Mouse (Mus musculus) c-Kit-positive CD71-negative TER-119-negative erythroid progenitor cells, embryonic 14.5 days (primary cell): ENCODE measurements at regions not wholly inside any gene's neighbourhood (a gene's known extent, or its start where the extent isn't known, plus 50 kb on each side); places are given as distances from the start of the nearest gene placed in this dataset.

ENCODE experiments used
- DNase-seq: peaks from one replicate; pipeline ENCODE4 v3.0.0-alpha.2; 2013; ENCODE audit warnings: low read depth

DNA sequence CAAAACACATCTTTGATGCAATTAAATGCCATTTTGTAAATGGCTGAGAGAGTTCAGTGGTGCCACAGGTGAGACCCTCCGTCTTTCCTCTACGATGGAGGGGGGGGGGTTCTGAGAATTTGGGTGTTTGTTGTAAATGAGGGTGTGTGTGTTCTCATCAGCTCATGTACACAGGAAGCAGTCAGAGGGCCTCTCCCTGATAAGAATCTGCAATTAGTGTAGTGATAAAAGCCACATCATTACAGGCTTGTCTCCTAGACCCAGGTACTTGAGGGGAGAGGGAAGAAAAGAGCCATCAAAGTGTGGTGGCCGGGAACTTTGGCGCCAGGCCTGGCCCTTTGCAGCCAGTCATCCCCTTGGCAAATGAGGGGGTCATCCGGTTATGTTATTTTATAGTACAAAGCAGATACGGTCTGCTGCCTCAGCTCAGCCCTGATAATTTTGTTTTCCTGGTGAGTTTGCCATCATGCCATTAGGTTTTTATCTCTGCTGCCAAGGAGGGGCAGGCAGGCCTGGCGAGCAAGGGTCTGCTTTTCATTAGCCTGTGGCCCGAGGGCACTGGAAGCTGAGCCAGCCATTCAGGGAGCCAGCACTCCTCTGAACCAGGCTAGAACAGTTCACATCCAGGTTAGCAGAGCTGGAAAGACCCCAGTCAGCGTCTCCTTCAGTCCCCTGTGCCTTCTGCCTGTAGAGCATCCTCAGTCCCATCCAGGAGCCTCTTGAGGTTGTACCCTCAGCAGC lies 59.7 kb downstream of the H2al1j start:
- DNase-seq = no peak

DNA sequence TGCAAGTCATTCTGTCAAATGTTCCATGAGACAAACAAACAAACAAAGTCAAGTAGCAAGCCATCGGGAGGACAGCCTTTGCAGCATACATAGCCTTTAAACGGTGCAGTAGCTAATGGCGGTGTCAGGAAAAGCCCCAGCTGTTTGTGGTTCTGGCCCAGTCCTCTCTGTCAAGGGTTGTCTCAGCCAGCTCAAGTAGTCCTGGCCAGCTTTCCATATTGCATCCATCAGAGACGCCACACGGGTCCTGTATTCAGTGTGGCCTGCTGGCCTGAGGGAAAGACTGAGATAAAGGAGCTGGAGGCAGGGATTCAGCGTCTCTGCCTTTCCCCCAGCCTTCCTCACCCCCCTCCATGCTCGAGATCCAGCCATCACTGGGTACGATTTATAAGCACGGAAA lies 61.2 kb downstream of the H2al1j start:
- DNase-seq = no peak

DNA sequence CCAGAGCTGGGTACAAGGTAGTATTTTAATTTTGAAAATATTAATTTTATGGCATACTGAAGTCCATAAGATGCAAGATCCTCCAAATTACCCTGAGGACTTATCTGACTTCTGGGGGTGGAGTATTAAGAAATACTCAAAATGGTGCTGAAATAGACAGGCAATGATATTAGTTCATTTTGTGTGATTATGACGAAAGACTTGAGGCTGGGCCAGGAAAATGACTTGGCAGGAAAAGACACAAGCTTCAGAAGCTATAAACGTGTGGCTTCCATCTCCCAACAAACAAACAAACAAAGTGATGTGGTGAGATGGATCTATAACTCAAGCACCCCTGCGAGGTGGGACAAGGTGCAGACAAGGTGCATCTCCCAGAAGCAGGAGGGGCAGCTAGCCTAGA lies 72.8 kb downstream of the H2al1j start:
- no peak for DNase-seq

DNA sequence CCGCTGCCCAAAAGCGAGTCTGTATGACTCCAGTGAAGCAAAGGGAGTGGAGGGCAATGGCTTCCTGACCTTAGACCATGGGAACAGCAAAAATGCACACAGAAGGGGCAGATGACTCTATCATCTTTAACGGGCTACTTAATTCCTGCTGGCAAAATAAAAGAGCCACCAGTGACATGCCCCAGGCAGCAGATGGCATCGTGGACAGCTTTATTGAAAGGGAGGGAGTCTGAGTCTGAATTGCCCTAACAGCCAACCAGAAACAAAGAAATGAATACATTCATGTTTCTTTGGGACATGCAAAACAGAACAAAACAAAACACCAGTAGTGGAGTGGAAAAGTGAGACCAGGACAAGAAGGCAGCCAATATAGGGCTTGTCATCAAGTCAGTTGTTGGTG lies 76.7 kb downstream of the H2al1j start:
- DNase-seq = no peak

DNA sequence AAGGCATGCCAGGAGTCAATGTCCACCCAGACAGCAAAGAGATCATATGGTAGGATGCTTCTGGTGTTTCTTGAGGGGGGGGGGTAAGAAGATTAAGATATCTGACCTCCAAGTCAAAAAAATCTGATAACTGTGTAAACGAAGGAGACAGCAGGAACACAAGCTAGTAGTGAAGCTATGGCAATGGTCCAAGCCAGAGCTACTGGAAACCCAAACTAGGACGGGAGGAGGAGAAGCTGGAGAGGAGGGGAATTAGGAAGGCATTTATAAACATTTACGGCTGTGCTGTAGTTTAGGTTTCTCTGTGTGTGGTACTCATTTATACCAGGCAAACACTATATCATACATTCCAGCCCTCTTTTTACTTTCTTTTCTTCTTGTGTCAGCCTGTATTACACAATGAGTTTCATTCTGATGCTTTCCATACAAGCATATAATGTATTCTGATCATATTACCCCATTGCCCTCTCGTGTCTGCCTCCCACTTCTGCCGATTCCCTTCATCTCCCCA lies 84.7 kb downstream of the H2al1j start:
- DNase-seq = no peak

DNA sequence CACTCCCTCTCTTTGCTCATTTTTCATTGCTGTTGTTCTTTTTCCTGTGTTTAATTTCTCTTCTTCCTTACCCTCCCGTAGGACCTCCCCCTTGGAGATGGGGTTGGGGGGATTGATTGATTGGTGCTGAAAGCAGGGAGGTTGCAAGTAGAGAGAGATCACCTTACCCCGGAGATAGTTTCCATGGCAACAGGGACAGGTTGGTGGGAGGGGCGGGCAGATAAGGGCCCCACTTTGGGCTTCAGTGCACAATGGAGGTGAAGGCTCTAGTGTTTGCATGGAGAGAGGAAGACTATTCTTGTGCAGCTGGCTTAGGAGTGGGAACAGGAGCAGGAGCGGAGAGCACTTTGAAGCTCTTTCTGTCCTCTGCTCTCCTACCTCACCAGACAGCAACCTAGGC lies 88.0 kb downstream of the H2al1j start:
- DNase-seq = no peak

DNA sequence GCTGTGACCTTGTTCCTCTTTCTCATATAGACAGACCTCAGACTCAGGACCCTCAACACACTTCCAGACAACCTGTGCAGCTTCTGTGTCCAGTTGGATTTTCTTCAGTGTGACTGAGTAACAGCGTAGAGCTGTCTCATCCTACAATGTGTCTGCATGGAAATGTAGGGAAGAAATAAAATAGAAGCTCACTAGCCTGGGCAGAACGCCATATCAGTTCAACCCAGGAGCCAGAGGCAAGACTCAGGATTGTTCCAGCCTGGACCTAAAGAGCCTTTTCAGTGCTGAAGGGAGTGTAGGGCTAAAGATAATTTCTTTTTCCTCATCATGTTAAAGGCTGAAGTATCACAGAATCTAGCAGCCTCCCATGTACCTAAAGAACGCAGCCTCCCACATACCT lies 88.9 kb downstream of the H2al1j start:
- no peak for DNase-seq

DNA sequence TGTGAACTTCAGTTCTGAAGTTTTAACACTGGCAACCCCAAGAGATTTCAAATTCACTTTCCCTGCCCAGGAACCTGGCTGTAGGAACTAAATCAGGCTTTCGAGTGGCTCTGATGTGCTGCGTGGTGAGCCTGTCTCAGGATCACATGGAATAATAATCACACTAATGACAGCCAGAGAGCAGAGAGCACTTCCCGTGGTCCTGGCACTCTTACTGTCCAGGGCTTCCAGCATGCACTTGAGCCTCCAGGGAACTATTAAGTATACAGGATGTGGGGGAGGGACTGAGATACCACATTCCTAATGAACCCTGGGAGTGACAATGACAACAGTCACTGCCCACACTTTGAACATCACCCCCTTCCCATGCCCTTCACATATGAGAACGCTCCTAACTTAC lies 90.2 kb downstream of the H2al1j start:
- no peak for DNase-seq

DNA sequence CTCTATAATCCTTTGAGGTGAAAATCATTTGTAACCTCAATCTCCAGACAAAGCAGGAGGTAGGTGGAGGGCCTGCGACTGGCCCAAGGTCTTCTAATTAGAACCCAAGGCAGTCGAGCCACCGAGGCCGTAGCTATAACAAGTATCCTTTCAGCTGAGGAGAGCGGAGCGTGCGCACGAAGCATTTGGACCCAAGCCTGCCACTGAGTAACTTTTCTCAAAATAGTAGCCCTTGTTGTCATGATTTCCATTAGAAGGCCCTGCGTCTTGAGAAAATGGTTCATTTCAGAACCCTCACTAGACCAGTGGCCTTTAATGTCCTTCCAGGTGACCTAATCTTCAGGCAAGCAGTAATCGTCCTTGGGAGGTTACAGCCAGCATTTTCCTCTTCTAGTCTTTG lies 90.6 kb downstream of the H2al1j start:
- no peak for DNase-seq

DNA sequence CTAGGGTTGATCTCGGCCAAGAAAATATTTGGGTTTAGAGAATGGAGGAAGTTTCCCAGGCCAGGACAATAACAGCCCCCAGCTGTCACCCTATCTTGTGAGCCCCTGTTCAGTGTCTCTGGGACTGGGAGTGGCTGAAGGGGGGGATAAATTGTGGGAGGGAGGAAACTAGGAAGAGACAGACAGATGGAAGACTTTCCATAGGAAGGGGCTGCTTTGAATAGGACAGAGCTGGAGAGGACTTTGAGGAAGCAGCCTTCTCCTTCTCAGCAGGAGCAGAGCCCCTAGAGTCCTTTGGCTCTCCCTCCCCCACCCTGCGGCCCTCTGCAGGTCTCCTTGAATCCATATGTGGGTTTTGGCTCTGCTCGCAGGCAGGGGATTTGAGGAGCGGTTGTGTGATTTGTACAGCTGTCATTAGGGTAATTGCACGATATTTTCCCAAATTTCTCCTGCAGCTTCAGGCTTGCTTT lies 91.6 kb downstream of the H2al1j start:
- DNase-seq = no peak

DNA sequence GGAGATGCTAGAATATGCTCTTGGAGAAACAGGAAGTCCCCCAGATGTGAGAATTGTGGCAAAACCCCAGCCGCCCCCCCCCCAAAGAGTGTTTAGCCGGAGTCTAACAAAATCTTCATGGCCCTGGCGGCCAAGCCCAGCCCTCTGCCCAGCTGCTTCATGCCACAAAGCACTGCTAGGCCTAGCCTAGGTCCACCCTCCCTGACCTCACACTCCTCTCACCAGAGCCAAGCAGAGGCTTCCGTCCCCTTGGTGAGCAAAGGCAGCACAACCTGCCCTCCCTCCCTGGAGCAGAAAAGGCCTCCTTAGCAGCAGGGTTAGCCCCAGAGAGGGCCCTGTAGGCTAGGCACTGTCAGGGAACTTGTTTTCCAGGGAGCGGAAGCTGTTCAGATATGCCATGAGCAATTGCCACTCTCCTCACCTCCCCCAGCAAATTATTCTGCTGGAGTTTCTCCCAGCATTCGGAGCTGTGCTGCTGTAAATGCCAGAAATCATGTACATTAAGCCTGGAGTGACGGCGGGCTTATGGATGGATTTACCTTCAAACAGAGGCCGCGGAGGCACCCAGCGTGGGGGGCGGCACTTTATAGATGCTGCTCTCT lies 104.9 kb downstream of the H2al1j start:
- DNase-seq = no peak

DNA sequence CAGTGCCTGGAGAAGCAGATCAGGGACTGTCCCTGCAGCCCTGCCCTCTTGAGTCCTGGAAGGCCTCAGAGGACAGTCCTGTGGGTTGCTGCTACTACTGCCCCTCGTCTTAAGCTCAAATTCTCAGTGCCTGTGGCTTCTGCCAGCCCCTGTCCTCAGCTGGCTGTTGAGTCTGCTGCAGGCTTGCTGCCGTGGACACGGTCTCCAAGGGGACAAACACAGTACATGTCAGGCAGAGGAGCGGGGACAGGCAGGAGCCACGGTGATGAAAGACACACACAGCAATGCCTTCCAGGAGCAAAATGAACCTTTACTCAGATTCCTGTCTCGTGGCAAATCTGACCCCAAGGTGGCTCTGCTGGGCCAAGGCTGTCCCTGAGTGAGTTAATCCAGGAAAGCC lies 107.7 kb downstream of the H2al1j start:
- no peak for DNase-seq

DNA sequence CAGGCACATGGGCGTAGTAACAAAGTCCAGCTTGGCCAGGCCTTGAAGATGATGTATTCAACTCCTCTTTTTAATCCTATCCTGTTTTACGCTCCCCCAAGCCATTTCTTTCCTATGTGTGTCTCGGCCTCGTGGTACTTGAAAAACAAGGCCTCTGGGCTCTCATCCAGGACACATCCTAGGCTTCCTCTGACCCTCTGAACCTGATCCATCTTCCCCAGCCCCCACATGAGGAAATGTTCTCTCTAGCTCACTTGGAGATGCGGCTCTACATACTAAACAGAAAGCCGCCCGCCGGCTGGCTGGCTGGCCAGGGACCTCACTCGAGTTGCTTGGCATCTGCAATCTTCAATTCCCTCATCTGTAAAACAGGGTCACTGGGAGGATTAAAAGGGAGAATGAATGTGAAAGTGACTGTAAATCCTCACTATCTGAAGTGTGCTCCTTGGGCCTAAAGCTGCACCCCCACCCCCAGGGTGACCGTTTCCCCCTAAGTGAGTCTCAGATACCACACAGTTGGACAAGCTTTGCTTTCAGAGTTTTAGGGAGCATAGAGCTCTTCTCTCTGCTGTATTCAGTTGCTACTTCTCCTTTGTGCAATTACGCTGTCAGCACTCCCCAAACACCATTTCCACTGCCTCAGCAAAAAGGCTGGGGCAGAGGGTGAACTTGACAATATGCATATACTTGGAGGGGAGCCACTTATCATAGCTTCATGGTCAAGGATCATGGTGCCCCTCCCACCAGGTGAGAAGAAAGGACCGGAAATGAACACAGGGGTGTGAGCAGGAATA lies 109.7 kb downstream of the H2al1j start:
- DNase-seq = no peak

DNA sequence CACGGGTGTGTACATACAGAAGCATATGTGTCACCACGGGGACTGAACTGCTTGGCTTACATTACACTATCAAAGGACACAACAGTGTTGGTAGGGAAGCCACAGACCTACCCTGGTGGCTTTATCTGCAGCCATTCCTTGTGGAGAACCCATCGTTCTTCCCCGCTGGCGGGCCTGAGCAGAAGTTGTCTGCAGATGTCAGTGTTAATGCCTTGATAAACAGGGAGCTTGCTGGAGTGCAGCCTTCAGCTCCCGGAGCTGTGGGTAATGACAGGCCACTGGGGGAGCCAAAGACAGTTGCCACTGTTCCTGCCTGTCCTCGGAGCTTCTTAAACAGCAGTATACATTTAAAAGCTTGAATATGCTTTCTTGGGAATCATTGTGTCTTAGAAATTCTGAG lies 115.9 kb downstream of the H2al1j start:
- no peak for DNase-seq

DNA sequence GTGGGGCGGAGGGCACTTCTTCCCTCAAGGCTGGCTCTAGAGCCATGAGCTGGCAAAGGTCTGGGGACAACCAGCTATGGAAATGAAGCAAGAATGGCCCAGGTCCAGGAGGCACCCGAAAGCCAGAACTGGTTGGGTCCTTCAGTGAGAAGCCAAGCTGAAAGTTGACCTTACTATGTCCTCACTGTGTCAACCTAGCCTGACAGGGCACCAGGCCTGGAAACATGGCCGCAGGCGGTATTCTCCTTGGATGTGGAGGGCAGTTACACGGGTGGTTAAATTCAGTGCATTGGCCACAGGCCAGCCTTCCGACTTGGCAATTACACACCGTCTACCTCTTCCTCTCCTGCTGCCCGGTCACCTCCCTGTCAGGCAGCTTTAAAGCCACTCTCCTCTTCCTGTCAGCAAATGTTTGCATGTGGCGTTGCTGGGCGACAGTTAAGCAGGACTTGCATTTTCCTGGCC lies 116.7 kb downstream of the H2al1j start:
- no peak for DNase-seq

DNA sequence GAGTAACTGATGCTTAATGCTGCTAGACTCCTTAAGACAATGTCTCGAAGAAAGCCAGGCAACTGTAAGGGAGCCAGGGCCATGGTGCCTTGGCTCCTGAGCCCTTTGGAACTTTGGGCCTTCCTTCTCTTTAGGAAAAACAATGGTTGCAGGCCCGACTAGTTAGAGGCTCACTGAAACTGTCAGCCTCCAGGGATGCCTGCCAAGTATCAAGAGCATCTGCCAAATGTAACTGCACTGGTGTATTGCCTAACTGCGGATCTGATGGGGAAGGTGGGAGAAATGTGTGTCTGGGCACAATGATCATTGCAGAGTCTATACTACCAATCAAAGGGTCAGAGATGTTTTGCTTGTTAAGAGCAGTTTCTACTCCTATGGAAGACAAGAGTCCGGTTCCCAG lies 121.1 kb downstream of the H2al1j start:
- no peak for DNase-seq

DNA sequence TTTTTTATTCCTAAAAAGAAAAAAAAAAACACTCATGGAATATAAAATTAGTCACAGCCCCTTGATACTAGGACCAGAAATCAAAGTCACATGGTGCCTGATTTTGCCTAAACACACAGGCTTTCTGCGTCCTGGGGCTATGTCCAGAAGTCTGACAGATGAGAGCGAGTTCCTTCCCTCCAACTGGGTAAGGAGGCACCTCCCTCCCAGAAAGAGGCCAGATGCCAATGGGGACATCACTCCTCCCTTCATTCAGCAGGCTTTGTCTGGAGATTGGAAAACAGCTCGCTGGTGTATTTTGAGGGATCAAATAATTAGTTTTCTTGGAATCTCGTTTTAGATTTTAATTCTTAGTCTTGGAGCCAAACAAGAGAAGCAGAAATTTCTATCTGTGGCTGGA lies 130.9 kb downstream of the H2al1j start:
- DNase-seq = no peak

DNA sequence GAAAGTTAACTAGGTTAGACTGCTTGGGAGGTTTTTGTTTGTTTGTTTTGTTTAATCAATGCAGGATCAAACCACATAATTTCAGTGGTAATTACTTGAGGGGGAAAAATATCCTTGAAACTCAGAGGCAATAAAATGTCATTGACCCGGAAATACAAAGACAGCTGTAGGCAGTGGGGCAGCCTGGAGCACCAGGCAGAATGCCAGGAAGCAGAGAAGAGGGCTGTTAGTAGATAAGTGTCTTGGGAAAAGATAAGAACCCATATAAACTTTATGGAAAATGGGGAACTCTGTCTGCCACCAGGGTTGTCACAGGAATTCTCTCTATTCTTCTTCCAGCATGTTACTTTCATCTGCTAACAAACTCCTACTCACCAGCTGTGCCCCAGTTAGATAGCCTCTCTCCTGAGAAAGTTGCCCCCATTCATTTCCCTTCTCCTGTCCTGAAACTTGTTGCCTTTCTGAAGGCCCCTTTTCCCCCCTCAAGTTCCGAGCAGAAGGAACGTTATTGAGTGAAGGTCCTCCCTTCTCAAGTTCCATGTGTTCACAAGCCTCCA lies 136.4 kb downstream of the H2al1j start:
- no peak for DNase-seq

DNA sequence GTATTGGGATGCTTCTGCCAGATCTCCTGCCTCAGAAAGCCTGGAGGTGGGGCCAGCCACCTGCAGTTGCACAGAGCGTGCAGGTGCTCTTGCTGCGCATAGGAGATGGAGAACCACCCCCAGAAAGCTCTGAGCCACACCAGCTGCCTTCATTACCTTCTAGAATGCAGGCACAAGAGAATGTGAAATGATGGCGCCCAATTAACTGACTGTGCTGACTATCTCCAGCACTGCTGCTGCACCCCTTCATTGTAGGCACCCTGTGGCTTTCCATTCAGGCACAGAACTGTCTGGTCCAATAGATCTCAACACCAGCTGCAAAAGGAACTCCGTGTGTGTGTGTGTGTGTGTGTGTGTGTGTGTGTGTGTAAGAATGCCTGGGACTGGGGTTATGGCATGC lies 138.6 kb downstream of the H2al1j start:
- no peak for DNase-seq

DNA sequence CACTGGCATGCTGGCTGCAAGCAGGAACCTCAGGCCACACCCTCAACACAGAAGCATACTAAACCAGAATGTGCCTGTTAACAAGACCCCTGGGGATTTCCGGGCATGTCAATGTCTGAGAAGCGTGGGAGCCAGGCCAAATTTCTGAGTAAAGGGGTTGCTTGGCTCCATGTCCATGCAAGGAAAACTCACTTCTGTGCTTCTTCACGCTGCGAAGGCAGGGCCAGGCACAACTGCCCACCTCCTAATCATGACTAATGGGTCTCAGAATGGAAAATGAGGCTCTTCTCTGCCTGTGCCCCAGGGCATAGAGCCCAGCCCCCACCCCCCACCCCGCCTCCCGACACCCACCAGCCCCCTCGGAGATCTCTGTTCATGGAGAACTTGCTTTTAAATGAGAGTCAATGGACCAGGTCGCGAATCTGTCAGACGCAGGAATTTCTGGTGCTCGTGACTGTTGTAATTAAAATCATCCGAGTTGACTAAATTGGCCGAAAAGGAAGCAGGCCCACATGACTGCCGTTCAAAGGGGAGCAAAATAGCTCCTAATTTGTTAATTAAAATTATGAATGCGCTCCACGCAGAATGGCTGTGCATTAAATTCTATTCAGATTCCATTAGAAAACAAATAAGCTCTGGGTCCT lies 152.2 kb downstream of the H2al1j start:
- no peak for DNase-seq

DNA sequence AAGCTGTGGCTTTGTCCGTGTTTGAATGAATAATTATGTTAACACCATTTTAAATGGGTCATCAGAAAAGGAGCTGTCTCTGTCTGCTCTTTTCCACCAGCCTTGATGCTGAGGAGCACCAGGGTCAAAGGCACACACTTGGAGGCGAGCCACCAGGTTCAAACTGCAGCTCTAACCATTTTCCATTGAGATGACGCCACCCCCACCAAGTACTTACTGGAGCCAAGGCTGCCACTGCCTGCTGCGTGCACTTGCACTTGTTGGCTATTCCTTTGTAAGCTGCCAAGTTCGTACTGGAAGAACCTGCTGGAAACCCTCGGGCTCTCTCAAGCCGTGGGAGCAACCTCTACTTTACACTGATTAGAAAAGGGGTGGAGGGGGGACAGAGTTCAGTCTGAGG lies 154.5 kb downstream of the H2al1j start:
- DNase-seq = no peak

DNA sequence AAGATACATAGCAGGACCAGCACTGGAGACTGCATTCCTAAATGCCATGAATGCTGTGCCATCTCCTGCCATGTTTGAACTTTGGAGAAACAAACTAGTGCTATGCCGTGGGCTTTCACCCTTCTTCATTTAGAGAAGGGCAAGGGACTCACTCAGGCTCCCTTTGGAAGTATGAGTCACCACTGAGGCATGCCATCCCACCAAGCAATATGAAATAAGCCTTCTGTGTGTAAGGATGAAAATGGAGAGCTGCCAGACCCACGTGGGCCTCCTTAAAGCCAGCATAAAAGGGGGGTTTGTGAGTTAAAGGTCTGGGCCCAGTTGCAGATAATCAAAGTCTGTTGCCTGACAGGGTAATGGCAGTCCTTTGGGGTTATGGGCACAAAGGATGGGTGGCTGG lies 159.0 kb downstream of the H2al1j start:
- no peak for DNase-seq
